8 mouse cellular contexts compared by ENCODE assay signal in the genomic region with DNA sequence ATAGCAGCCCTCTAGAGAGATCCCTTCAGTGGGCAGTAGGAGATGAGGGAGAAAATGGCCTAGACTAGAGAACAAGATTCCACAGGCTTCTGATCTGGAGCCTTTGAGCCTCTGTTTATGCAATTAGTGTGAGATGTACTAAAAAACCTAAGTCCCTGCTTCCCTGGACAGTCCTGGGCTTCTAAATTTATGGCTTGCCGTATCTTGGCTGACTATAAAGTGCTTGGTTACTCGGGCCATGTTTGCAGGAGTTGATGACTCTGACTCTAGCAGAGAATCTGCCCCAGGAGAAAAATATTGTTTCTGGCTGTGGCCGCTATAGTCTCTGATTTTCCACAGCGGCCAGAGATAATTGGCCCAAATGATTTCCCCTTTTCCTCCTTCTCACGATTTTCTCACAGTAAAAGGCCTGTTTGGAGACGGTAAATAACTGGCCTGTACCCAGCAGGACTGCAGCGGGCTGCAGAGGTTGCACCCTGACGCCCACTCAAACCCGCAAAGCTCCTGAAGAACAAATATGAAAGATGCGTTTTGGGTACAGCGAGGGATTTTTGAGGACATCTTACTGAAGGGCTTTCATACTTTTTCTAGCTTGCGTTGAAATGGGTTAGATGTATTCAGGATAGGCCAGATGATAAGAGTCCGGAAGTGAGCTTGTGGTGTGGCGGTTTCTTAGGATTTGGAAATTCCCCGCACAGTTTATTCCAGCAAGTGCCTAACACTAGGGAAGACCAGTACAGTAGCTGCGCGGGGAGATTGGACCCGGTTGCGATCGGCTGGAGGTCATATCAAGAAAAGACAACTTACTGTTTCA. TPM values are rescaled to one million over a fixed set of nuclear protein-coding genes. Genes with fewer than 3 reads are reported as not detected.
DNase-seq lines count a peak whose midpoint lies in the region.

No protein-coding gene starts in this region.

- H3K27ac ChIP-seq in brown adipose tissue, adult 24 weeks (replicated peaks; ENCODE audit: low read depth, low read length), result no peak overlapping the region

- peak; percentile 27 for DNase-seq in kidney, adult 18-20 months
- DNase-seq in kidney, adult 9 months, result no peak
- DNase-seq in heart, postnatal 4 days, result peak; percentile 9
- DNase-seq in lung, postnatal 36 days, result peak; percentile 17
- DNase-seq in adipocyte (ENCODE audit: low spot score), result no peak
- DNase-seq in cerebellum, postnatal 36 days, result no peak
- DNase-seq in embryo, embryonic 11 days, result no peak

- no peaks in the 10 kb centered on the region for H3K4me1 ChIP-seq in brown adipose tissue, adult 24 weeks (ENCODE audit: control insufficient read depth, insufficient read depth, insufficient read length, low read length)

- peak overlapping the region; percentile 47 for H3K4me3 ChIP-seq in brown adipose tissue, adult 24 weeks (ENCODE audit: insufficient read depth, low read depth, low read length)

RNA-seq across cellular contexts. Expression of gene Gm45716, which starts 18.1 kb away (rescaled TPM):
- 35.7 and 36.5 TPM in 2 replicates for polyA plus RNA-seq in brown adipose tissue, adult 24 weeks (2012; ENCODE audit: insufficient read depth, insufficient read length, missing spikeins)
- total RNA-seq in heart, postnatal 4 days (2021), result 10 to 100 TPM; 26.6 to 30.4 TPM

Comparison
In these comparisons a context has a peak if more than half of its experiments do, and no peak if none do; other contexts are left out.
1. DNase-seq: peak in kidney, adult 18-20 months (single experiment), heart, postnatal 4 days (single experiment) and lung, postnatal 36 days (single experiment); none in kidney, adult 9 months (single experiment), adipocyte (single experiment), cerebellum, postnatal 36 days (0 of 2) and embryo, embryonic 11 days (single experiment).